Mouse (Mus musculus) stomach, postnatal 0 days (tissue): ENCODE results near the gene Scamp1.

Source experiments
- CTCF ChIP-seq: IDR thresholded peaks from 2 replicates; pipeline ENCODE4 v1.5.1; 2016; ENCODE audit warnings: antibody characterized with exemption, low read depth, mild to moderate bottlenecking, moderate library complexity
- EP300 ChIP-seq: optimal IDR thresholded peaks from 2 replicates; pipeline ENCODE3; 2016; ENCODE audit warnings: antibody characterized with exemption

GRCm38 (mm10) chr13:94242897-94243296 lies 42.8 kb downstream of the Scamp1 start:
- TF ChIP-seq CTCF (no peak), EP300 (no peak)
